Mouse (Mus musculus) testis, postnatal 14 days (tissue): ENCODE measurements around the gene Aldh3b1.

Experiments
- DNase-seq: peaks from one replicate; pipeline ENCODE4 v3.0.0; 2021; ENCODE audit warnings: low spot score

Aldh3b1 gene

DNA sequence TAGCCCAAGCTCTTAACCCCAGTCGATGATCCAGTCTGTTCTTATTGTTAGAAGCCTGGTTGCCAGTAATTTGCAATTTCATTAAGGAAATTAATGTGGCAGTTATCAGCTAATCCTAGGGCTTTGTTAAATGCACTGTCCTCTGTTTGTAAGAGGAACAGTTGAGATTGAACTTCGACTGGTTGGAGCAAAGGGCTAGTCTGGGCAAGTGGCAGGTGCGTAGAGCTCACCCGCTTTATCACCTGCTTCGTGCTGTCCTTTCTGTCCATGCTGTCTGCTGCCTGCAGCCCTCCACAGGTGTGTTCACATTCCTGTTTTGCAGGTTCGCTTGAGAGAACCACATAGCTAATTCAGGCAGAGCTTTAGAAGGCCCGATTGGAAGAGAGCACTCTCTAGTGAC lies 54.6 kb downstream of the Aldh3b1 start:
- DNase-seq, result no peak

DNA sequence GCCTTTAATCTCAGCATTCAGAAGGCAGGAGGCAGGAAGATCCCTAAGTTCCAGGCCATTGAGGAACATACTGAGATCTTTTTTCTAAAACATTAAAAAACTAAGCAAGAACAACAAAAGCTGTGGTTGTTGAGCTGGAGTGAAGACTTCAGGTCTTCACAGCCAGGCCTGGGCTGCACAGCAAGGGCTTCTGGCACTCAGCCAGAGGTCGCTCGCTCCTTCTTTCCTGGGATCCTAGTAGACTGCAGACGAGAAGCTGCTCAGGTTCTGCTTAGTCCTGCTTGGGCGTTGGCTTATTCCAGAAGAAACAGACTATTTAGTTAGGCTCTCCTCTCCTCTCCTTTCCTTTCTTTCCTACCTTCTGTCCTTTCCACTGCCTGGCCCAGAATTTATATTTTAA lies 57.2 kb downstream of the Aldh3b1 start:
- DNase-seq, result no peak

DNA sequence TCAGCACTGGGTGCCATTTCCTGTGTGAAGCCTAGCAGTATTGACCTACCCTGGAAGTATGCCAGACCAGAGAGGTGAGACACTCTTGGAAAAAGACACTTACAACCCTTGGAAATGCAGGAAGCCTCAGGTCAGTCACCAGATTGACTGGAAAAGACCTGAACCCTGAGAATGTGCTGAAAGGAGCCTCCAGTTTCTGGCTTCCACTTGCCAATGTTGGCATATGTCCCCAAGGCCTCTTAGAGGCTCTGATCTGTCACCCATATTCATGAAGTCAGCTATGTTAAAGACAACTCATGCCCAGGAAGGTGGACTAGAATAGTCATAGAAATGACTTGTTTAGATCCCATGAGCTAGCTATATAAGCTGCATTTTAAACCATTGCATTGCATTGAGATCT lies 58.1 kb downstream of the Aldh3b1 start:
- DNase-seq, result no peak

DNA sequence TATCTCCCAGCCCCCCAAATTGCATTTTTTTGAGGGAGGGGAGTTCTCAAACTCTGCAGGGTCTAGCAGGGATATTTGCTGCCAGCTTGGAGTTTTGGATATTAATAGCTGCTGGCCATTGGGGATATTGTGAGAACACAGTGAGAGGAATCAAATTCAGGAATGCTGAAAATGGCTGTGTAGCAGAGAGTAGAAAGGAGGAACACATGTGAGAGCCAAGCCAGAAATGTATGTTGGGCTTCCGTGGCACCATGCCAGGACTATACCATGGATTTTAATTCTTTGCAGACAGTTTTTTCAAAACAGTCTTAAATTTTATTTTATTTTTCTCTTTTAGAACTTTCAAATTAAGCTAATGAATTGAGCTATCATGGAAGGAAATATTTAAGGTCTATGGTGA lies 61.3 kb downstream of the Aldh3b1 start:
- DNase-seq, result no peak

DNA sequence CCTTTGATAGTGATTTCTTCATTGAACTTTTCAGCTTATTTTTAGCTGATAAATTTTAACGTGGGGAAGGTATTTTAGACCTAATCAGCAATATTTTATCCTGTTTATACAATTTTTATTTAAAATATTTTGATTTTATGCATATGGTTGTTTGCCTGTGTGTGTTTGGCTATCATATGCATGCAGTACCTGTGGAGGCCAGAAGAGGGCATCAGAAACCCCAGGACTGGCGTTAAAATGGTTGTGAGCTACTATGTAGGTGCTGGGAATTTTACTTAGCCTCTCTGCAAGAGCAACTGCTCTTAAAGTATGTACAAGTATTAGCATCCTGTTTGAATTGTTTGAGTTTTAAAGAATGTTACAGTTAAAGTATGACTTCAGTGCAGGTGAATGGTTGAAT lies 64.6 kb downstream of the Aldh3b1 start:
- DNase-seq, result no peak
